Mouse (Mus musculus) inflammation-experienced regulatory T-cells (primary cell): ENCODE results near the gene Vmn1r160. TPM values are rescaled to one million over a fixed set of nuclear protein-coding genes. Genes with fewer than 3 reads are reported as not detected.

ENCODE experiments used
- polyA plus RNA-seq, 2 experiments: library from polyadenylated mRNA; unstranded; fragments of 100-300 nt; shearing (Covaris generic); gene quantifications; one replicate each; pipeline ENCODE4 v1.2.1; 2017

The Vmn1r160 gene
- polyA plus RNA-seq = not detected

GRCm38 (mm10) chr7:22870924-22871323 lies at the start of gene Vmn1r160:
Gene Vmn1r160, plus strand, starts transcription at chr7:22871224.

GRCm38 (mm10) chr7:22843505-22843904 lies 27.5 kb upstream of the Vmn1r160 start, which contains the start of gene Vmn1r159:
Gene Vmn1r159, minus strand, starts transcription at chr7:22843605.

Other genes with a start within 250 kb of the Vmn1r160 start
- gene Vmn1r155, start 213.2 kb upstream of the Vmn1r160 start, polyA plus RNA-seq = 1 to 10 TPM in 1 of 2 experiments, not detected in 1; 2.2 TPM
- gene Gm8693, start 178.9 kb upstream of the Vmn1r160 start, polyA plus RNA-seq = not detected
- gene Gm4567, start 151.5 kb upstream of the Vmn1r160 start, polyA plus RNA-seq = not detected
- 1 to 10 TPM in 1 of 2 experiments, not detected in 1; 2.3 TPM for gene Vmn1r157, start 109.5 kb upstream of the Vmn1r160 start, polyA plus RNA-seq
- not detected for gene Vmn1r158, start 80.4 kb upstream of the Vmn1r160 start, polyA plus RNA-seq
- gene Vmn1r159, start 27.6 kb upstream of the Vmn1r160 start, polyA plus RNA-seq = under 1 TPM in 1 of 2 experiments, not detected in 1; 0.67 TPM
- not detected for gene Gm4214, start 113.4 kb downstream of the Vmn1r160 start, polyA plus RNA-seq
- not detected for gene Gm4216, start 148.7 kb downstream of the Vmn1r160 start, polyA plus RNA-seq
- gene Vmn1r163, start 184.3 kb downstream of the Vmn1r160 start, polyA plus RNA-seq = 1 to 10 TPM in 1 of 2 experiments, not detected in 1; 1.7 TPM
- not detected for gene Gm8720, start 196.2 kb downstream of the Vmn1r160 start, polyA plus RNA-seq